Mouse (Mus musculus): Measurements from ENCODE around the gene Slx1b. TPM values are rescaled to one million over a fixed set of nuclear protein-coding genes. Genes with fewer than 3 reads are reported as not detected.

The Slx1b gene
- total RNA-seq, 2 experiments from 2014 or later, result 3.0 to 3.7 TPM

GRCm38 (mm10) chr7:126704121-126704980, 8.8 kb upstream of the Slx1b start:
- peak; percentile 61 for ATAC-seq (replicated peaks; ENCODE audit: low FRiP score, low TSS enrichment, poor library complexity, severe bottlenecking)

- ATAC-seq (replicated peaks; ENCODE audit: low FRiP score, low TSS enrichment, poor library complexity, severe bottlenecking), result no peak
Observed at GRCm38 (mm10) chr7:126703757-126704077, 8.1 kb upstream of the Slx1b start.

GRCm38 (mm10) chr7:126702861-126703756, 7.5 kb upstream of the Slx1b start:
- ATAC-seq (replicated peaks; ENCODE audit: low FRiP score, low TSS enrichment, poor library complexity, severe bottlenecking), result no peak

- ATAC-seq (replicated peaks; ENCODE audit: low FRiP score, low TSS enrichment, poor library complexity, severe bottlenecking), result no peak
Observed at GRCm38 (mm10) chr7:126702358-126702757, 6.8 kb upstream of the Slx1b start.

GRCm38 (mm10) chr7:126701559-126702357, 6.2 kb upstream of the Slx1b start:
- 0 out of 2 replicates have a peak, but pooled peaks have one; percentile 5 for ATAC-seq (replicated peaks; ENCODE audit: low FRiP score, low TSS enrichment, poor library complexity, severe bottlenecking)

- ATAC-seq (replicated peaks; ENCODE audit: low FRiP score, low TSS enrichment, poor library complexity, severe bottlenecking), result peak; percentile 73
Observed at GRCm38 (mm10) chr7:126701070-126701469, 5.5 kb upstream of the Slx1b start.

GRCm38 (mm10) chr7:126700063-126701015, 4.8 kb upstream of the Slx1b start:
- ATAC-seq (replicated peaks; ENCODE audit: low FRiP score, low TSS enrichment, poor library complexity, severe bottlenecking), result no peak

- ATAC-seq (replicated peaks; ENCODE audit: low FRiP score, low TSS enrichment, poor library complexity, severe bottlenecking), result no peak
Observed at GRCm38 (mm10) chr7:126697838-126698237, 2.3 kb upstream of the Slx1b start.

GRCm38 (mm10) chr7:126696886-126697285, 1.3 kb upstream of the Slx1b start:
- ATAC-seq (replicated peaks; ENCODE audit: low FRiP score, low TSS enrichment, poor library complexity, severe bottlenecking), result no peak

- no peak for ATAC-seq (replicated peaks; ENCODE audit: low FRiP score, low TSS enrichment, poor library complexity, severe bottlenecking)
Observed at GRCm38 (mm10) chr7:126696303-126696702, 719 bp upstream of the Slx1b start.

- peak; percentile 76 for ATAC-seq (replicated peaks; ENCODE audit: low FRiP score, low TSS enrichment, poor library complexity, severe bottlenecking)
Observed at GRCm38 (mm10) chr7:126695210-126695611, 373 bp downstream of the Slx1b start, which contains the start of gene Bola2. Gene Bola2 (plus strand): TSS chr7:126695401.

GRCm38 (mm10) chr7:126694441-126695051, 1.0 kb downstream of the Slx1b start:
- no peak for ATAC-seq (replicated peaks; ENCODE audit: low FRiP score, low TSS enrichment, poor library complexity, severe bottlenecking)

- no peak for ATAC-seq (replicated peaks; ENCODE audit: low FRiP score, low TSS enrichment, poor library complexity, severe bottlenecking)
Observed at GRCm38 (mm10) chr7:126693781-126694180, 1.8 kb downstream of the Slx1b start.

- ATAC-seq (replicated peaks; ENCODE audit: low FRiP score, low TSS enrichment, poor library complexity, severe bottlenecking), result no peak
Observed at GRCm38 (mm10) chr7:126693256-126693655, 2.3 kb downstream of the Slx1b start.

GRCm38 (mm10) chr7:126692426-126692825, 3.2 kb downstream of the Slx1b start:
- ATAC-seq (replicated peaks; ENCODE audit: low FRiP score, low TSS enrichment, poor library complexity, severe bottlenecking), result no peak

- no peak for ATAC-seq (replicated peaks; ENCODE audit: low FRiP score, low TSS enrichment, poor library complexity, severe bottlenecking)
Observed at GRCm38 (mm10) chr7:126691676-126692075, 3.9 kb downstream of the Slx1b start.

GRCm38 (mm10) chr7:126690737-126691136, 4.8 kb downstream of the Slx1b start:
- ATAC-seq (replicated peaks; ENCODE audit: low FRiP score, low TSS enrichment, poor library complexity, severe bottlenecking), result no peak

- no peak for ATAC-seq (replicated peaks; ENCODE audit: low FRiP score, low TSS enrichment, poor library complexity, severe bottlenecking)
Observed at GRCm38 (mm10) chr7:126689021-126689420, 6.6 kb downstream of the Slx1b start.

All from megakaryocyte-erythroid progenitor cell, adult 5-6 weeks (primary cell).